Mouse (Mus musculus): ENCODE data around the gene Lgalsl.

Gene Lgalsl

DNA sequence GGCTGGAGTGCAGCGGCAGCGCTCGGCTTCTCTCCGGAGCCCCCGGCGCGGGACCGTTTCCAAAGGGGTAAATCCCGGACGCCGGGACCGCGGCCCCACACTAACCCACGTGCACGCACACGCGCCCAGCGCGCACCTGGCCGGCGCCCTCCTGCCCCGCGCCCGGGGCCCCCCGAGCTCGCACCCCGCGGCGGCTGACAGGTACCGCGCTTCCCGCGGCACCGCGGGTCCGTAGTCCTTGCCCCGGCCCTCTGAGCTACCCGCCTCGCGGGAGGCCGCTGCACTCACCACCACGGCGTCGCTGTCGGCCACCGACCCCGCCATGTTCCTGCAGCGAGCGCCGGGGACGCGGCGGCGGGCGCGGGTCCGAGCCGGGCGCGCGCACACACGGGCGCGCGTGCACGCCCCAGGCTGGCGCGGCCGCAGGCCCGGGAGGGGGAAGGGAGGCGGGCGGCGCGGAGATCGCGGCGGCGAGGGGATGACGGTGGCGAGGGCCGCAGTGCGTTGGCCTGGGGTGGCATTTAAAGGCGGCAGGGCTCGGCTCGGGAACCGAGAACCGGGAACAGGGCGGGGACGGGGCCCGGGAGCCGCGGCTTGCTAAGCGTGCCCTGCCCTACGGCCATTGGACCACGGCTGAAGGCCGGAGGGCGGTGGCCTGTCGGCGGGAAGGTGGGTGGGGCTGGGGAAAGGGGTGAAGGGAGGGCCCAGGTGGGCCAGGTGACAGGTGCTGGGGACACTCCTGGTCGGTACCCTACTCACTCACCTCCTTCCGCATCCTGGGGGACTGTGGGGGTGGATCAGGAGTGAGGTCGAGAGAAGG is at the start of gene Lgalsl:
Lgalsl (minus strand) TSS at position 371 of the 820 bp plus-strand sequence.
- DNase-seq, result peak; percentile 80

DNA sequence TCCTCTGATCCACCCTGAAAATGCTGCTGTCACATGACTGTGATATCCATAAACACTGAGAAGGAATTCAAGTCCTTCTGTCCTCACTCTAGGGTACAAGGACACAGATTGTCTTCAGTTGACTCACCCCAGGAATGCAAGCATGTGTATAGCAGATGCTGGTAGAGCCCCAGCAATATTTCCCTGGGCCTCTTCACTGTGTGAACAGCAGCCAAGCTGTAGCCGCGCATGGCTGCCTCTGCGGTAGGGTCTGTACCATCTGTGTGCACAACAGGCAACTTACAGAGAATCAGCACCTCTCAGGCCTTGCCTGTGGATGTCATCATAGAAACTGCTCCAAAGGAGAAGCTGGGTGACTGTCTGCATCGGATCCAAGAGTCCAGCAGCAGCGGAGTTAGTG is 47.8 kb upstream of the Lgalsl start:
- DNase-seq, result no peak

- no peak for DNase-seq
Measured at GRCm38 (mm10) chr11:20877578-20878096, 46.8 kb upstream of the Lgalsl start.

DNA sequence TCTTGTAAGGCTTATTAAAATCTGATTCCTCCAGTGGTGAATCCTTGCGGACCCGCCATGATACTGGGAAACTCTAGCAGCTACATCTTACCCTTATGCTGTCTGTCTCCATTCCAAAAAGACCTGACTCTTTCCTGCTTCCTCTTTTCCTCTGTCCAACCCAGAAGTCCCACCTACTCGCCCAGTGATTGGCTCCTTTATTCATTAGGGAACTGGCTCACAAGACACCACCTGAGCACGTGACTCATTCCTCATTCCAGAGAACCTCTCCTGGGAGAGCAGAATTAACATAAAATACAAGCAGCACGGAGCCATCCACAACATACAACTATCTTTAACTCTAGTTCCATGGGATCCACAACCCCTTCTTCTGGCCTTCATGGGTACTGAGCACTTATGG is 42.5 kb upstream of the Lgalsl start:
- no peak for DNase-seq

GRCm38 (mm10) chr11:20872911-20873310 is 42.1 kb upstream of the Lgalsl start:
- DNase-seq, result no peak

DNA sequence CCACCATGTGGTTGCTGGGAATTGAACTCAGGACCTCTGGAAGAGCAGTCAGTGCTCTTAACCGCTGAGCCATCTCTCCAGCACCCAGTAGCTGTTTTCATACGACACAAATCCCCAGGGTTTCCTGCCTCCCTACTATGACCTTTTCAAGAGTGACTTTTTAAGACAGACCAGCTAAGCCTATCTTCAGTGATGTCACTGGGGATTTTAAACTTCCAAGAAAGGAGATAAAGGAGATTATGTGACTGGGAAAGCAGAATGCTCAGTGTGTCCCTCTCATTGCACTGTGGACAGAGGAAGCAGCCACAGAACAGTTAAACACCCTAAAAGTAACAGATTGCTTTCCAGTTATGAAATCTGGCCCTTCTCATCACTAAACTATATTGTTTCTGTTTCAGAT is 41.6 kb upstream of the Lgalsl start:
- peak; percentile 65 for DNase-seq

DNA sequence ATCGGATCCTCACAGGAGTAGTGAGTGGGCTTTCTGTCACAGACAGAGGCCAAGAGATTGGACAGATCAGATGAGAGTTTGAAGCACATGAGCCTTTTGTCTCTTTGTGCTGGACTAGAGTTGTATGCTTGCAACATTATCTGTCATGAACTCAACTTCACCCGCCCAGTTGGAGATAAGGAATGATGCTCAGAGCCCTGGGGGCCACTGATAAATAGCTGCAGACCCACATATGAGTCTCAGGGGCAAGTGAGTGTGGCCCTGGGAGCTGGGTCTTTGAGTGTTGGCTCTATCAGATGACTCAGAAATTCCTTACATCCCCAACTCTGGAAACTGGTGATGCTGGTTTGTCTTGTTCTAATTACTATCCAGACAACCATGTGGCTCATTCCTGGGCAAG is 39.1 kb upstream of the Lgalsl start:
- DNase-seq, result no peak

GRCm38 (mm10) chr11:20865450-20865849 is 34.6 kb upstream of the Lgalsl start:
- no peak for DNase-seq

GRCm38 (mm10) chr11:20864647-20865046 is 33.8 kb upstream of the Lgalsl start:
- DNase-seq, result no peak

DNA sequence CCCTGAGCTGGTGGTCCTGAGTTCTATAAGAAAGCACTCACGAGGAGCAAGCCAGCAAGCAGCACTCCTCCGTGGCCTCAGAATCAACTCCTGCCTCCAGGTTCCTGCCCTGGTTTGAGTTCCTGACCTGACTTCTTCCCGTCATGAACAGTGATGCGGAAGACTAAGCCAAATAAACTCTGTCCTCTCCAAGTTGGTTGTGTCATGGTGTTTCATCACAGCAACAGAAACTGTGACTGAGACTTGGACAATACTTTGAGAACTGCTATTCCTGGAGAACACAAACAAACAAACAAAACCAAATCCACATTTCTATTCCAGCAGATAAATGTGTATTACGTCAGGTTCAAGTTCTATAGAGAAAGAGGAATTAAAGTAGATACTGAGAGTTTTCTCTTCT is 31.2 kb upstream of the Lgalsl start:
- DNase-seq, result no peak

DNA sequence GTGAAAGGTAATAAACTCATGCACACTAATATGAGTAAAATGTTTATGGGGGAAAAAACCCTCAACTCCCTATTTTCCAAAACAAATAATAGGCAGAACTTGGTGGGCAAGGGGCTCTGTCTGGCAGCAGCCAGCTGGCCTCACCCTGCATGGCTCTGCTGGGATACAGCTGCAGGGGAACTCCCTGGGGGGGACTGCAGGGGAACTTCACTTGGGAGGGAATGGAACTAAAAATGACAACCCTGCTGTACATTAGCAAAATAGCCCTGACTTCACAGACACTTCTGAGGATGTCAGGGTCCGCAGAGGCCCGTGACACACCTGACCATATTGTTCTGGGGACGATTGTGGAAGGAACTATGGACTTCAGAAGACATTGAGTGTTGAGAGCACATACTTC is 29.5 kb upstream of the Lgalsl start:
- DNase-seq, result no peak

DNA sequence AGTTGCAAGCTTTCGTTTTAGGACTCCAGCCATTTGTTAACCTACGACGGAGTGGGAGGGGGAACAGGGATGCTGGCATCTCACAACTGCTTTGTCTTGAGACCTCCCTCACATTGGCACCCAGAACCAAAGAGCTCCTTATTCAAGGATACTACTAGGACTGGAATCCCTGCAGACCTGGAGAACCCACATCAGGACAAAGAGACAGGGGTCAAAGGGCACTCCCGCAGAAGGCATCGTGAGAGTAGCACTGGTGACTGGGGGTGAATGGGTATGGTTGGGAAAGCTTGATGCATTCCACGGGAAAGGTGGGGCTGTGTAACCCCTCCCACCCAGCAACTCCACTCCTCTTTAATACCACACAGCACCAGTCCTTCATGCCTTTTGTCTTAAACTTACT is 29.0 kb upstream of the Lgalsl start:
- no peak for DNase-seq

DNA sequence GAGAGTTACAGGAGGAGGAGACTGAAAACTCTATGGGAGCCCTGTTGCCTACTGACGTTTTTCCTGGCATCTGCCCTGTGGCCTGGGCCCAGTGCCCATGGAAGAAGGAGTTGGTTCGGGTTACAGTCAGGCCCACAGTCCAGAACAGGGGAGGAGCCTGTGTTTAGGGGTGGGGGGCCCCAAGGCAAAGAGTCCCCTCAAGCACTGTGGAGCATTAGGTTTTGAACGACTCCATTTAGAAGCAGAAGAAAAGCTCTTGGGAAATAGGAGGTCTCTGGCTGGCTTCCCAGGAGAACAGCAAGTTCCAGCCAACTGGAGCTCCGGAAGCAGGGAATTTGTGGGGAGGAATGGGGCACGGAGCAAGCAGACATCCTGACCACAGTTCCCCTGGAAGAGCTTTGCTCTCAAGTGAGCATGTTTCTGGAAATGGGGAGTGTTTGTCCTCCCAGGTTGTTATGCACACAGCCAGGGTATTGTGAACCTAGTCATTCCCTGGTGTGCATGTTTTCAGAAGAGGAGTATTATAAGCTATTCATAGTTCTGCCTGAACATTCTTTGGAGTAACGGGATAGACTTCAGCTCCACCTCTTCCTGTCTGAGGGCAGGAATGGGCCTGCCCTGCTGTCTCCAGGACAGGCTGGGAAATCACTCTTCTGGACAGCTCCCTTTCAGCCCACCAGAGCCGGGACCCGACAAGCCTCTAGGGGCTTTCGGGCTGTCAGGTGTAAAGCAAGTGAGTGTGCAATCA is 28.2 kb upstream of the Lgalsl start:
- no peak for DNase-seq

DNA sequence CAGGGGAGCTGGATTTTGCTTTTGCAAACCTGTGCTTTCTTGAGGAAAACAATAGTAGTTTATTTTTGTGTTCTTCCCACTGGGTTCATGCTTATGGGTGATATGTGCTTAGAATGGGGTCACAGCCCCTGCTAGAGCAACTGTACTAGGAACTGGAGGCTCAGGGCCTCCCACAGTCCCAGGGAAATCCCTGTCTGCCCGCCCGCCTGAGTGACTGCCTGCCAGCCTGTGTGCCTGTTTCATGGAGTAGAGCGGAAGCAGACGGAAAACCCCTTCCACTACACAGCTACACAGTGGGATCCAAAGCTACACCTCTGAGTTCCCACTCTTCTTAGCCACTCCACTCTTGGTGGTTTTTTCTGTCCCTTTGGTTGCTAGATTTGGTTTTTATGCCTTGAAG is 27.1 kb upstream of the Lgalsl start:
- no peak for DNase-seq

DNA sequence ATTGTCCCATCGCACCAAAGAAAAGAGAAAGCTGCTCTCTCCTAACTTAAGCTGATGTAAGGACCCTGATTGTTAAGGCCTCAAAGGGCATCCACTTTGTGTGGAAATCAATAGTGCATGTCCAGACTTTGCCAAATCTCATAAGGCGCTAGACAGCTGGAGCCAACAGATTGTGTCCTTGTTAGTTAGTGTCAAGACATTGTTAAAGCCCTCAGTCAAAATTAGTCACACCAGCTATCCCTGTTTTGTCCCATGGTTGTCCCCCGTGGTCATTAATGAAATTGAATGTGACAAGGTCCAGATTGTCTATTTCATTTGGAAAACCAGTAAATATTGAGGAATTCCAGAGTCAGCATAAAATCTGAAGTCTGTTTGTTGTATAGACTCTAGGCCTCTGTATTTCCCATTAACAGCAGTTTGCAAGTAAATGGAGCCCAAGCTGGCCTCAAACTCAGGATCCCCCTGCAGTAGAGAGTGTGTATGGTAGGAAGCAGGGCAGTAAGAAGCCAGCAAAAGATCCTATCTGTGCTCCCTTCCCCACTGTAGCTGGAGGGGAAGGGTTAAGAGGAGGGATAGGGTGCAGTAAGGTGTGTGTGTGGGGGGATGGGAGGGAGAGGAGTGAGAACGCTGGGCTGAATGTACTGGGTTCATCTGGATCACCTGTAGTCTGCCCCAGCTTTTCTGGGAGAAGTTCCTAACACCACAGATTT is 23.3 kb upstream of the Lgalsl start:
- DNase-seq, result peak; percentile 75

GRCm38 (mm10) chr11:20850196-20850595 is 19.3 kb upstream of the Lgalsl start:
- peak; percentile 78 for DNase-seq

DNA sequence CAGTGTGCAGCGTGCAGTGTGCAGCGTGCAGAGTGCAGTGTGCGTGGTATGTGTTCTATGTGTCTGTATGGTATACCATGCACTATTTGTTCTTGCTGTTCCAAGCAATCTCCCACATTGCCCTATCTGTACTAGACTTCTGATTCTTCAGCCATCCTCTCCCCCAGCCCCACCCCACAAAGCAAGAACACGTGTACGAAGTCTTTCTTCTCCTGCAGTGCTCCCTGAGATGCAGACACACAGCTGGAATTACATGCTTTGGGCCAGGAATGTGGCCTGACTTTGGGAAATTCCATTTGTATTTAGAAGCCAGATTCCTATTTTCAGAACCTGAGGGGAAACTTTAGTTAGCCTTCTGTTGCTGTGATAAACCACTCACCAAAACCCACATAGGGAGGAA is 18.5 kb upstream of the Lgalsl start:
- no peak for DNase-seq

DNA sequence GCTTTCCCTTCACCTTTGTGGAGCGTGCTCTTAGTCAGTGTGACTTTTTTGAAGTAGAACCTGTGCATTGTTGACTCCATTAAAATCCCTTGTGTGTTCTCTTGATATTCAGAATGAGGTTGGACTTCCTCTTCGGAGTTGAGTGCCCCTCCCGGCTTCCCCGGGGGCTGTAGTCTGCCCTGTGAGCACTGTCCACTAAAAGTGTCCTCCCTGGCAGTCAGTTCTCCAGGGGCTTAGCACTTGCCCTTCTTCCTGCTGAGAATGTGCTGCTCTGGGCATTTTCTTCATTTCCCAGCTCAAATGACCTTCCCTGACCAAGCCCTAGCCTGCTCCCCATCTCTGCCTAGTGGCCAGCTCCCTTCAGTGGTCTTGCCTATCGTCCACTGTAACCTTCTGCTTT is 6.5 kb upstream of the Lgalsl start:
- DNase-seq, result no peak

- DNase-seq, result peak; percentile 57
Measured at GRCm38 (mm10) chr11:20831600-20832137, 813 bp upstream of the Lgalsl start.

GRCm38 (mm10) chr11:20829993-20830685 is 717 bp downstream of the Lgalsl start:
- peak; percentile 70 for DNase-seq

DNA sequence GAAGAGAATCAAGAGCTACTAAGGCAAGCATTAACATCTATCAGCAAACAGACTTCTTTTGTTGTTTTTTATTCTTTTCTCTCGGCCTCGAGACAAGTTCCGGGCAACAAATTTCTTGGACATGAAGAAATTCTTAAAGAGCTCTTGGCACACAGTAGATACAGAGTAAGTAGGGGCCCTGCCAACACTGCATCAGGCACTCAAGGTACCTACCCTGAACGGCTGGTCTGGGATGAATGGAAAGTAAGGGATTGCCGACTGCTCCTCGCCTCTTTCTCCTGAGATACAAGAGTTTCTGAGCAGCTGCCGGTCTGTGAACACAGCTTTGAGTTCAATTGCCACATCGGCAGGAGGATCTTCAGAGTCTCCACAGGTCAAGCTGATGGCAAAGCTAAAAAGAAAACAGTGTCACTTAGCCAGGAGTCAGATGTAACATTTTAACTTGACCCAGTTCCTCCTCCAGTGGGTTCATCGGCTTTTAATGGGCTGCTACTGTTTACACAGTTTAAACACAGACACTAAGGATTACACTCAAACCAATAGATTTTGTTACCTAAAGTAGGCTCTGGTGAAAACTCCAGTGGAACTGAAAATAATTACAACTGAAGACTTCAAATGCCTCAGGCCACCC is 1.7 kb downstream of the Lgalsl start:
- peak; percentile 24 for DNase-seq

- DNase-seq, result peak; percentile 11
Measured at GRCm38 (mm10) chr11:20823961-20824360, 6.9 kb downstream of the Lgalsl start.

Measured in retina, postnatal 1 day (tissue).